Mouse (Mus musculus) cerebellum, adult 8-10 months (tissue): ENCODE data around the gene Ranbp9.
A peak's percentile ranks its signal among the peaks of the same experiment; 100 is the strongest.

ENCODE experiments used
- DNase-seq: peaks from one replicate; pipeline ENCODE4 v3.0.0; 2022

The Ranbp9 gene

GRCm38 (mm10) chr13:43356346-43357125 lies 124.5 kb downstream of the Ranbp9 start:
- peak; percentile 36 for DNase-seq

- DNase-seq = no peak
These were observed 126.7 kb downstream of the Ranbp9 start for GRCm38 (mm10) chr13:43354362-43354761.

GRCm38 (mm10) chr13:43353356-43353755 lies 127.7 kb downstream of the Ranbp9 start:
- DNase-seq = no peak
